Mouse (Mus musculus) forebrain, embryonic 13.5 days (tissue): ENCODE measurements at regions not wholly inside any gene's neighbourhood (a gene's known extent, or its start where the extent isn't known, plus 50 kb on each side); places are given as distances from the start of the nearest gene placed in this dataset.

Experiments used
- ATAC-seq: fragments of 200-750 bp; cut with Nextera tagmentation; 2 replicates; pipeline ENCODE4 v1.8.0; 2017
- H3K27ac ChIP-seq: fragments of 300-500 bp; sonication (generic); 2 replicates; pipeline ENCODE4 v1.5.1; 2015; ENCODE audit warnings: inconsistent platforms, mild to moderate bottlenecking, moderate library complexity
- H3K27me3 ChIP-seq: fragments of 300-500 bp; sonication (generic); 2 replicates; pipeline ENCODE4 v1.6.1; 2015; ENCODE audit warnings: mild to moderate bottlenecking, inconsistent platforms
- H3K36me3 ChIP-seq: fragments of 300-500 bp; sonication (generic); 2 replicates; pipeline ENCODE4 v1.6.1; 2015; ENCODE audit warnings: mild to moderate bottlenecking, inconsistent platforms; ENCODE audit not compliant: poor library complexity, severe bottlenecking
- H3K4me1 ChIP-seq: fragments of 300-500 bp; sonication (generic); 2 replicates; pipeline ENCODE4 v1.6.1; 2015; ENCODE audit warnings: inconsistent platforms
- H3K4me2 ChIP-seq: fragments of 300-500 bp; sonication (generic); 2 replicates; pipeline ENCODE4 v1.6.1; 2015; ENCODE audit warnings: inconsistent platforms, mild to moderate bottlenecking, moderate library complexity
- H3K4me3 ChIP-seq: fragments of 300-500 bp; sonication (generic); 2 replicates; pipeline ENCODE4 v1.5.1; 2015; ENCODE audit warnings: mild to moderate bottlenecking, inconsistent platforms
- H3K9ac ChIP-seq: fragments of 300-500 bp; sonication (generic); 2 replicates; pipeline ENCODE4 v1.6.1; 2015; ENCODE audit warnings: mild to moderate bottlenecking, inconsistent platforms
- H3K9me3 ChIP-seq: fragments of 300-500 bp; sonication (generic); replicated peaks from 2 replicates; pipeline ENCODE4 v1.6.1; 2016; ENCODE audit warnings: inconsistent platforms
- WGBS: fragments of 180-500 bp; shearing (Covaris S2); methylation state at CpG from one replicate; pipeline ENCODE4 v1.1.7; 2015; 5-methylcytosine and 5-hydroxymethylcytosine counted together

DNA sequence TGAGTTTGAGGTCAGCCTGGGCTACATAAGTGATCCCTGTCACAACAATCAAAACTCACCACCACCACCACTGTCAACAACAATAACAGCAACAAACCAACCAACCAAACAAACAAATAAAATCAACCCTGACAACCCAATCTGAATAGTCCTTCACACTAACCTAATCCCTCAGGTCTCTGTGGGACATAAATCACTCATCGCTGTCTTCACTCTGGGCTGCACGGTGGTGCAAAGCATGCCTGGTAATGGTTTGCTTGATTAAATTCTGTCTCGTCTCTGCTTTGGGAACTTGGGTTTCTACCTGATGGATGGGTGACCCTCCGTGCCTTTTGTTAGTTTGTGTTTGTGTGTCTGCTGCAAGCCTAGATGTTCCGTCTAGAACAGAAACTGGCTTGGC is 100.6 kb downstream of the Slc17a6 start:
- H3K4me1 ChIP-seq = no peaks in the 10 kb centered on the region
- H3K4me3 ChIP-seq = no peak overlapping the region
- ATAC-seq = no peak
- H3K27me3 ChIP-seq = no peaks in the 10 kb centered on the region
- H3K27ac ChIP-seq = no peak overlapping the region
- no peaks in the 10 kb centered on the region for H3K9me3 ChIP-seq
- 84% methylated on average over 5 of the region's 5 CpGs for WGBS
- H3K9ac ChIP-seq = no peak overlapping the region
- H3K36me3 ChIP-seq = no peaks in the 10 kb centered on the region
- no peak overlapping the region for H3K4me2 ChIP-seq

GRCm38 (mm10) chr7:51723955-51724354 is 102.1 kb downstream of the Slc17a6 start:
- ATAC-seq = no peak

DNA sequence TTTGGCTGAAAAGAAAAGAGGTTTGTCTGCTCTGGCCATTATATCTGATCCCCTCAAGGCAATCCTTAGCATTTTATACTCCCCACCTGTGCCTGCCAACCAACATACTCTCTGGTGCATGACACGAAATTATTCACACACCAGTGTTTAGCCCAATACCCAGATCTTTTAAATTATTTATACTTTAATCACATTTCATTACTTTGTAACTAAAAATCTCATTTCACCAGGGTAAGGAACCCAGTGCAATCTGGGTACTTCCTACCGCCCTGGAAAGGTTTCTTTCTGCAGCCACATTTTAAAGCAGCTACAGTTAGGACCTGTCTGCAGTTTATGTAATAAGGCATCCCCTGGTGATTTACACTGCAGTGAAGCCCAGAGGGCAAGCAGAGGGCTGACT is 114.5 kb downstream of the Slc17a6 start:
- no peak overlapping the region for H3K4me2 ChIP-seq
- no peaks in the 10 kb centered on the region for H3K4me1 ChIP-seq
- H3K36me3 ChIP-seq = no peaks in the 10 kb centered on the region
- WGBS = 63% methylated on average over 2 of the region's 2 CpGs
- no peaks in the 10 kb centered on the region for H3K9me3 ChIP-seq
- H3K27ac ChIP-seq = no peak overlapping the region
- no peaks in the 10 kb centered on the region for H3K27me3 ChIP-seq
- no peak overlapping the region for H3K4me3 ChIP-seq
- no peak overlapping the region for H3K9ac ChIP-seq
- no peak for ATAC-seq

More at GRCm38 (mm10) chr7:51723955-51724354, 102.1 kb downstream of the Slc17a6 start:
- WGBS = 81% methylated on average over 5 of the region's 5 CpGs
- no peak overlapping the region for H3K4me2 ChIP-seq
- no peak overlapping the region for H3K9ac ChIP-seq
- no peak overlapping the region for H3K4me3 ChIP-seq
- no peaks in the 10 kb centered on the region for H3K4me1 ChIP-seq
- no peaks in the 10 kb centered on the region for H3K27me3 ChIP-seq
- H3K9me3 ChIP-seq = no peaks in the 10 kb centered on the region
- no peaks in the 10 kb centered on the region for H3K36me3 ChIP-seq
- H3K27ac ChIP-seq = no peak overlapping the region

GRCm38 (mm10) chr7:51739590-51739989 is 117.8 kb downstream of the Slc17a6 start:
- Histone ChIP-seq H3K9me3 (no peaks in the 10 kb centered on the region), H3K27ac (0 out of 2 replicates have a peak overlapping the region, but pooled peaks have one; percentile 27), H3K4me1 (no peaks in the 10 kb centered on the region), H3K27me3 (no peaks in the 10 kb centered on the region), H3K36me3 (no peaks in the 10 kb centered on the region), H3K9ac (no peak overlapping the region), H3K4me2 (no peak overlapping the region), H3K4me3 (no peak overlapping the region)
- ATAC-seq = 0 out of 2 replicates have a peak, but pooled peaks have one; percentile 24
- 61% methylated on average over 5 of the region's 5 CpGs for WGBS

DNA sequence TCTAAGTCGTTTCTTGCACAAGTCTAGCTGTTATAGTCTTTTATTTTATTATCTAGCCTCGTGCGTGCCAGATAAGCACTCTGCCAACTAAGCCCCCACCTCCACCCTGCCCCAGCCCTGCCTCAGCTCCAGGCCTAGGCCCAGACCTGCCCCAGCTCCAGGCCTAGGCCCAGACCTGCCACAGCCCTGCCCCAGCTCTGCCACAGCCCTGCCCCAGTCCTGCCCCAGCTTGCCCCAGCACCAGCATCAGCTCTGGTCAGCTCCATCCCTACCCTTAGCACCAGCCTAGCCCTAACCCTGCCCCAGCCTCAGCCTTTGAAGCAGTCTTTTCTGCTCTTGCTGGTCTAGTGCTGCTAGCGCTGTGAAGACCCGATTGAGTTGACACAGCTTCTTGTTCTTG is 119.1 kb downstream of the Slc17a6 start:
- Histone ChIP-seq H3K27ac (no peak overlapping the region), H3K4me1 (no peaks in the 10 kb centered on the region), H3K4me2 (no peak overlapping the region), H3K9me3 (no peaks in the 10 kb centered on the region), H3K27me3 (no peaks in the 10 kb centered on the region), H3K36me3 (no peaks in the 10 kb centered on the region), H3K9ac (no peak overlapping the region), H3K4me3 (no peak overlapping the region)
- peak; percentile 48; the same call in 1 of the 2 replicates for ATAC-seq
- WGBS = 87% methylated on average over 5 of the region's 5 CpGs

DNA sequence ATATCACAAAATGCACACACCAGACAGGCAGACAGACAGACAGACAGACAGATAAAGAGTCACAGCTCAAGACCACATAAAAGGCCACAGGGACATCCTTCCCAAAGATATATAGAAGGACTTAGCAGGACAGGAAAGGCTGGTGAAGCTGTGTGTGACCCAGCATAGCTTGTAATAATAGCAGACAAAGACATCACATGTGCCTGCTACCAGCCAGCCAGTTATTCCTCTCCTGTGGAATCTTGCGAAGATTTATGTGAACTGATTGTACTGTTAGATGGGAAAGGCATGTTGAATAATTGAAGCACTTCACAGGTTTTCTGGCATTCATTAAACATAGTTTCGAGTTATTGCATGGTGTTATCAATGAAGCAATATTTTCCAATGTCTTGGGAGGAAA is 119.1 kb upstream of the Gas2 start:
- Histone ChIP-seq H3K4me3 (no peak overlapping the region), H3K4me1 (no peaks in the 10 kb centered on the region), H3K27ac (no peak overlapping the region), H3K9ac (no peak overlapping the region), H3K4me2 (no peak overlapping the region), H3K27me3 (no peaks in the 10 kb centered on the region), H3K36me3 (no peaks in the 10 kb centered on the region), H3K9me3 (no peaks in the 10 kb centered on the region)
- no peak for ATAC-seq
- WGBS = 87% methylated on average over 2 of the region's 2 CpGs

DNA sequence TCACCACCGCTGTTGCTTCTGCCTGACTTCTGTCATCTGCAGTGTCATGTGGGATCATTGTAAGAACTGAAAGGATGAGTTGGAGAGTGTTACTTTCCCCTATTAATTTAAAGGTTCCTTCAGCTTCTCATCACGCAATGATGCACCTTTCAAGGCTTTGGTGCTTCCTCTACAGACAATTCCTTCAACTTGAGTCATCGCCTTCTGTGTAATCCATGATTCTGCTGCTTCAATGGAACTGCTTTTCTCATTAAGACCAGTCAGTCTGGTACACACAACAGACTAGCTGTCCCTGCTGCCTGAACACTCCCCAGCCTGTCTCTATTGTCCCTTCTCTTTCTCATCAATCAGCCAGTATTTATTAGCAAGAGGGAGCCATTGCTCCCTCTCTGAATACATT is 116.2 kb upstream of the Gas2 start:
- H3K4me3 ChIP-seq = no peak overlapping the region
- H3K27ac ChIP-seq = no peak overlapping the region
- no peaks in the 10 kb centered on the region for H3K9me3 ChIP-seq
- no peaks in the 10 kb centered on the region for H3K36me3 ChIP-seq
- peaks cover 18% of the 10 kb centered on the region for H3K4me1 ChIP-seq
- 72% methylated on average over 3 of the region's 3 CpGs for WGBS
- no peak overlapping the region for H3K4me2 ChIP-seq
- H3K27me3 ChIP-seq = no peaks in the 10 kb centered on the region
- H3K9ac ChIP-seq = no peak overlapping the region
- no peak for ATAC-seq

GRCm38 (mm10) chr7:51748633-51749303 is 113.0 kb upstream of the Gas2 start:
- Histone ChIP-seq H3K27ac (peak overlapping the region; percentile 90), H3K9me3 (no peaks in the 10 kb centered on the region), H3K4me1 (peaks cover 18% of the 10 kb centered on the region), H3K4me3 (peak overlapping the region; percentile 21), H3K36me3 (no peaks in the 10 kb centered on the region), H3K4me2 (peak overlapping the region; percentile 54), H3K9ac (peak overlapping the region; percentile 37), H3K27me3 (no peaks in the 10 kb centered on the region)
- WGBS = 22% methylated on average over 10 of the region's 10 CpGs
- peak; percentile 97 for ATAC-seq

DNA sequence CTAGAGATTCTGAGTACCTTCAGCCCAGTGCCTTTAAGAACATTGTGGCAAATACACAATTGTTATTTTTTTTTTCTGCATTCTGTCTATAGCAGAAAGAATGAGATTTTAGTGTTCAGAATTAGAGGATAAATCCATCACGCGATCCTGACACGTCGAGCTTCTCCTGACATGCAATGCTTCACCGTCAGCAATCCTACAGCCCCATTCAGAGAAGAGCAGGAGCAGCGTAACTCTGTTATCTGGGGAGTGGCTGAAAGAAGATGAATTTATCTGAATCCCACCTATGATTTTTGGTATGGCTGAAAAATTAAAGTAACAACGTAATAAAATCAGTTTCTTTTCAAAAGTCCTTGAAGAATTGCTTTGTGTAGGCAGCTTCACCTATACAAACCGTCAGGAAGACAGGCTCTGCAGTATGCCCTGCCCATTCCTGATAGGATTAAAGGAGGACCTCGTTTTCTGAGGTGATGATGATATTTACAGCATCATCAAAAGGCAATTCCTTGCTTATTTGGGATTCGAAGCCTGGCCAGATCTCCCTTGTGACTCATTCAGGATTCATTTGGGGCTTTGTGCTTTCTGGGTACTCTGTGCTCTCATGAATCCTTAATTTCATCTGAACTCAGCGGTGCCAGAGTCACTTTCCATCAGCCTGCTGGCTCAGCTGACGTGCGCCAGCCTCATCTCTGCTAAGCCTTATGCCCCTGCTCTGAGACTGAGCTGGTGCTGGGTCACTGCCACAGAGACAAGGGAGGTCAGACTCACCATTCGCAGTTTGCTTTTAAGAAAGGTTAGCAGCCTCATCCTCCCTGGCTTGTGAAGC is 112.3 kb upstream of the Gas2 start:
- Histone ChIP-seq H3K27ac (peak overlapping the region; percentile 90), H3K9me3 (no peaks in the 10 kb centered on the region), H3K27me3 (no peaks in the 10 kb centered on the region), H3K9ac (peak overlapping the region; percentile 37), H3K36me3 (no peaks in the 10 kb centered on the region), H3K4me1 (peaks cover 18% of the 10 kb centered on the region), H3K4me2 (peak overlapping the region; percentile 54), H3K4me3 (no peak overlapping the region; the same call in 1 of the 2 replicates)
- ATAC-seq = peak; percentile 65
- 42% methylated on average over 14 of the region's 14 CpGs for WGBS

- Histone ChIP-seq H3K4me1 (peaks cover 18% of the 10 kb centered on the region), H3K27me3 (no peaks in the 10 kb centered on the region), H3K4me3 (no peak overlapping the region), H3K36me3 (no peaks in the 10 kb centered on the region), H3K9me3 (no peaks in the 10 kb centered on the region), H3K9ac (no peak overlapping the region), H3K27ac (peak overlapping the region; percentile 90), H3K4me2 (no peak overlapping the region)
- no peak for ATAC-seq
- WGBS = 85% methylated on average over 1 of the region's 1 CpGs
Measured at GRCm38 (mm10) chr7:51750271-51750670, 111.5 kb upstream of the Gas2 start.

- ATAC-seq = no peak
- WGBS = 85% methylated on average over 11 of the region's 11 CpGs
- Histone ChIP-seq H3K4me1 (peaks cover 18% of the 10 kb centered on the region), H3K4me3 (no peak overlapping the region), H3K36me3 (no peaks in the 10 kb centered on the region), H3K27ac (no peak overlapping the region), H3K4me2 (no peak overlapping the region), H3K27me3 (no peaks in the 10 kb centered on the region), H3K9me3 (no peaks in the 10 kb centered on the region), H3K9ac (no peak overlapping the region)
Measured at GRCm38 (mm10) chr7:51753062-51753461, 108.8 kb upstream of the Gas2 start.

GRCm38 (mm10) chr7:51754208-51754888 is 107.5 kb upstream of the Gas2 start:
- no peak for ATAC-seq
- no peak overlapping the region for H3K27ac ChIP-seq

More at GRCm38 (mm10) chr7:51754208-51754888, 107.5 kb upstream of the Gas2 start:
- 62% methylated on average over 13 of the region's 13 CpGs for WGBS
- peaks cover 12% of the 10 kb centered on the region for H3K4me1 ChIP-seq
- H3K9ac ChIP-seq = no peak overlapping the region
- no peak overlapping the region for H3K4me3 ChIP-seq
- no peaks in the 10 kb centered on the region for H3K36me3 ChIP-seq
- no peaks in the 10 kb centered on the region for H3K9me3 ChIP-seq
- no peaks in the 10 kb centered on the region for H3K27me3 ChIP-seq
- no peak overlapping the region for H3K4me2 ChIP-seq
